Mouse (Mus musculus) lung, adult 18-20 months (tissue): ENCODE measurements around the gene Zfp422.
A peak's percentile ranks its signal among the peaks of the same experiment; 100 is the strongest.

Experiments
- DNase-seq, 2 experiments: peaks; one replicate each; pipeline ENCODE4 v3.0.0; 2022; ENCODE audit warnings: mixed read lengths in 2 of 2

The Zfp422 gene

GRCm38 (mm10) chr6:116628539-116629171, at the start of gene Zfp422:
TSS of gene Zfp422 (minus strand) at chr6:116628999.
- peak; percentile 55 to 70 for DNase-seq

- DNase-seq: no peak
These were observed 48.5 kb upstream of the Zfp422 start for GRCm38 (mm10) chr6:116677321-116677720.

- DNase-seq: peak in 1 of 2 experiments; percentile 45
These were observed 47.6 kb upstream of the Zfp422 start for GRCm38 (mm10) chr6:116676355-116676913.

DNA sequence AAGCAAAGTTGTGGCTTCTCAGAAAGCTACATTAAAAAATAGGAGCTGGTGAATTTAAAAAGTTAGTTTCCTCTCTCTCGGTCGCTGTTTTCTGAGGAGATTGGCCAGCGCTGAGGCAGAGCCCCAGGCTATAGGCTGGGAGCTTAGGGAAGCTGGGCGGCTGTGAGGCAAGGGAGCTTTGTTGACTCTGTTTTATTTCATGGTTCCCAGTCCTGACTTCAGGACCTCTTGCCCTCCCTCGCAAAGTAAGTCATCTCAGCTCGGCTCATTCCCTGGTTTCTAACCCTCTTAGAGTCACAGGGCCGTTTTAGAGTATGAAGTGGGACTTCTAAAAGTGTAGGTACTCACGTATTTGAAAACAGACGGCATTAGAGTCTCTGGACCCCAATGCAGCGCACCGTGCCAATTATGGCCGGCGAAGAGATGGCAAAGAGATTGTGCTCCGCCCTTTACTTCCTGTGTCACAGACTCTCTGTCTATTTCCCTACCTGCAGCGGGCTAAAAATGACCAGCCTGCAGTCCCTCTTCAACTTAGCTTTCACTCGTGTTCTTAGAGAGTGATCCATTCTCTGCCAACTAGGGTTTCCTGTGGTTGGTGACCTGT, 45.6 kb upstream of the Zfp422 start:
- no peak for DNase-seq

GRCm38 (mm10) chr6:116673471-116674282, 44.9 kb upstream of the Zfp422 start, which contains the start of gene Rassf4:
TSS of gene Rassf4 (minus strand) at chr6:116673952.
- peak; percentile 89 to 90 for DNase-seq

- no peak for DNase-seq
These were observed 43.5 kb upstream of the Zfp422 start for GRCm38 (mm10) chr6:116672349-116672748.

DNA sequence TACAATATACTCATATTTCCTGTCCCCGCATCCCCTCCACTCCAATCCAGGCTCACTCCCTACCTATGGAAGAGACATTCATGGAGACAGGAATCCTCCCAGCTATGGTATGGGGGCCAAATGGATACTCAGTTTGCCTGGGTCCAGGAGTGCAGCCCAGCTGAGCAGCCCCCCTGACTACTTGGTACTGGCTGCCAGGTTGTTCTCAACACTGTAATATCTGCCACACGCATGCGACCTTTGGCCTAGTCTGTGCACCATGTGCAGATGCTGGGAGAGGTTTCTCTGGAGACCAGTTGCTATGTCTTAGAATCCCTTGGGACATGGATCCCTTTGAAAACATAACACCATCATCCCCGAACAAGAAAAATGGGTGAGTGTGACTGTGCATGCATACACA, 43.0 kb upstream of the Zfp422 start:
- no peak for DNase-seq

GRCm38 (mm10) chr6:116671031-116671430, 42.2 kb upstream of the Zfp422 start:
- no peak for DNase-seq

DNA sequence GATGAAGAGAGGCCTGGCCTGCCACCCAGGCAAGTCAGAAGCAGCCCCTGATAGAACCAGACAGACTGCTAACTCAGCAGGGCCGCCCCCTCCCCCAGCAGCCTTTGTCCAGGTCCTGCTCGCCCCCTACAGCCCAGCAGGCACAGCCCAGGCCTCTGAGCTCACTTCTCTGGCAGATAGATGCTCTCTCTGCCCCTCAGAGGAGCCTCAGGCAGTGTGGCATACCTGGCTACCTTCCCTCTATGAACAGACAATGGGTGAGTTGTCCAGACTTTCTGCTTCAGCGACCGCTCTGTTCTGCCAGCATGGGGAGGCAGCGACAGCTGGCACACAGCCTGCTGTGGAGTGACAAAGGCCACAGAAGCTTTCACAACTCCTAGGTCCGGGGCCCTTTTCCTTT, 41.3 kb upstream of the Zfp422 start:
- no peak for DNase-seq

GRCm38 (mm10) chr6:116668682-116669470, 40.1 kb upstream of the Zfp422 start:
- DNase-seq: peak in 1 of 2 experiments; percentile 36

DNA sequence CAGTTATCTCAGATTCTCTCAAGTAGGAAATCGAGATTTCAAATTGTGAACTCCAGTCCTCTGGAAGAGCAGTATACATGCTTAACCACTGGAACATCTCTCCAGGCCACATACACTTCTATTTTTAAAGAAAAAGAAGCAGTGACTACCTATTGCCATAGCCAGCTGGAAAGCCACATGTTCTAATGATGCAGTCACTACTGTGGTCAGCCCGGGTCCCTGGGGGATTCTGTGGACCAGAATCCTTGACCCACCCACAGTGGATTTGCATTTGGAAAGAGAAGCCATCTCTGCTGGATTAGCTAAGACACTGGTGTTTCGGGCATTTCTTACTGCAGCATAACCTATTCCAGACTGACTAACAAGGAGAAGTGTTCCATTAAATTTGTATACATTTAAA, 38.6 kb upstream of the Zfp422 start:
- no peak for DNase-seq

GRCm38 (mm10) chr6:116666892-116667291, 38.1 kb upstream of the Zfp422 start:
- DNase-seq: no peak

- no peak for DNase-seq
These were observed 37.4 kb upstream of the Zfp422 start for GRCm38 (mm10) chr6:116666085-116666750.

- DNase-seq: no peak
These were observed 36.0 kb upstream of the Zfp422 start for GRCm38 (mm10) chr6:116664830-116665229.

- peak in 1 of 2 experiments; percentile 40 for DNase-seq
These were observed 35.2 kb upstream of the Zfp422 start for GRCm38 (mm10) chr6:116664031-116664430.

DNA sequence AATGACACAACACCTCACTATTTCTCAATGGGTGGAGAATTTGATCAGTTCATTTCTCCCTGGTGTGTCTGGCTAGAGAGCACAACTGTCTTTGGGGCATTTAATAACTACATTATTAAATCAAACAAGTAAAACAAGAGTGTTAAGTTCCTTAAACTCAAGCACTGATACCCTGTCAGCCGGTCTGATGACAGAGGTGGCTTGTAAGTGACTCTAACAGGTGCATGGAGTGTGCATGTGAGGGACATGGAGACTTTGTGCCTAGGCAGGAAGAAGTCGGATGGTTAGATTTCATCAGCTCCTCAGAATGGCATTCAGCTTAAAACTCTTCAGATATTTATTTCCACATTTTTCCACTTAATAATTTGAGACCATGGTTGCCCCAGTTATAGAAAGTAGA, 34.6 kb upstream of the Zfp422 start:
- no peak for DNase-seq

DNA sequence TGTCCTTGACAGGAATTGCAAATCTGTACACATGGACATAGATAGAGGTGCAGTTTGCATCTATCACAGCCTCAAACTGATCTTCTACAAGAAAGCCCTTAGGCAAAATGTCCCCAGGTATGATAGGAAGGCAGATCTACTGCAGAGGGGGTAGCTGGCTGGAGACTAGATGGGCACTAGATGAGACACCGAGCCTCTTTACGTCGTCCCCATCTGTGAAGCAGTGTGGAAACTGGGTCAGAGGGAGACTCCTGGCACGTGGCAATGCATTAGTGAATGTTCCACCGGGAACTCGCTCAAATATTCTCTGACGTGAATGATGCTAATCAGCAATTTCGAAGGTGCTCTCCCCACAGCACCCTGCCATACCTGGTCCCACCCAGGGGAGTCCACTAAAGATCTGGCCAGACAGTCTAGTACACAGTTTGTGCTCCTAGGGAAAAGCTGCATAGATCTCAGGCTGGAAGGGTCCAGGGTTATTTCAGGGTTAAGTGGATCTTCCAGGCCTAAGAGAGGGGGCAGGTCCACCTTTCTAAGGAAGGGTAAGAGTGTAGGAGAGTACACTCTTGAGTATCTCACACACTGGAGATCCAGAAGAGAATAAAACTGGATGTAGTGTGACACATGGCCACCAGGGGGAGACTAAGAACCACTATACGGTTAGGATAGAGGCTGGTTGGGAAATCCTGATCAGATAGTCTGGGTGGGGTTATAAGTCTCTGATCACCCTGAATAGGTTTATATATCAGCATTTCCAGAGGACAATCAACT, 25.1 kb upstream of the Zfp422 start:
- DNase-seq: peak in 1 of 2 experiments; percentile 67

DNA sequence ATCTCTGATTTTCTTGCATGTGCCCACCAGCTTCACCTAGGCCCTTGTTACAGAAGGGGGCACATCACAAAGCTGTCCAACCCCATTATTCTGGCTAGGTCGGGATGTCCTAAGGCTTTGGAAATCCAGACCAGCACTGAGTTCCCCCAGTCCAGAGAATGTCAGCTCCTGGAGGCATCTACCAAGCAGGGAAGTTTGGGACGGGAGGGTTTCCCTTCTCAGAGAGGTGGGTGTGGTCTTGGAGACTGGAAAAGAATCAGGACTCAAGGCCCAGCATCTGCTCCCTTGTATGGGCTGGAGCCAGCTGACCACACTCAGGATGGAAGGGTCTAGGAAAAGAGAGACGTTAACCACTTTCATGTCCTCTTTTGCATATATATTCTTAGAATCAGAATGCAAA, 24.4 kb upstream of the Zfp422 start:
- no peak for DNase-seq

DNA sequence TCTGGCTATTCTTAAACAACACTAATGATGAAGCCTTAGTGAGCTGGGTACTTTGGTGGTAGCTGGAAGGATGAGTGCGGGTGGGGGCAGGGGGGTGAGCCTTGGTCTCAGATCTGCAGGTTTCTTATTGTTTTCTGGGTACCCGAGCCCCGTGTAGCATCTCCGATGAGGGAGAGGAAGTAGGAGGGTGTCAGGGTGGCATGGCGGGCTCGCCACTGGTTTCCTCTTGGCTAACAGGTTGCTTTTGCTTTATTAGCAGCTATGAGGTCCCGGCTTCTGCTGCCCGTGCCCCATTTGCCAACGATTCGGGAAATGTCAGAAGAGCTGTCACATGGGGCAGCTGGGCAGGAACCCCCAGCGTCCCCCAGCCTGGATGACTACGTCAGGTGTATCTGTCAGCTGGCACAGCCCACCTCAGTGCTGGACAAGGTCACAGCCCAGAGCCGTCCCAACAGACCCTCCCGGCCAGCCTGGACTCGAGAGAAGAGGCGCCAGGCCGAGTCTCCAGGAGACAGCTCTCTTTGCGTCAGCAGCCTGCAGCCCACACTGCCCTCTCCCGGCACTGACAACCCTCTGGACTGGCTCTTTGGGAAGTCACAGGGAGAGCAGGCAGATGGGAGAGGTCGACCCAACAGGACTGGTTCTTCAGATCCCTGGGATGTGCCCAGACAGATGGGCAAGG, 22.8 kb upstream of the Zfp422 start:
- peak; percentile 78 to 83 for DNase-seq

- DNase-seq: peak; percentile 90 to 91
These were observed 21.6 kb upstream of the Zfp422 start, which contains the start of gene Depp1 for GRCm38 (mm10) chr6:116650406-116650805. TSS of gene Depp1 (plus strand) at chr6:116650609.
